Mouse (Mus musculus): ENCODE data around the gene Il4.

DNA sequence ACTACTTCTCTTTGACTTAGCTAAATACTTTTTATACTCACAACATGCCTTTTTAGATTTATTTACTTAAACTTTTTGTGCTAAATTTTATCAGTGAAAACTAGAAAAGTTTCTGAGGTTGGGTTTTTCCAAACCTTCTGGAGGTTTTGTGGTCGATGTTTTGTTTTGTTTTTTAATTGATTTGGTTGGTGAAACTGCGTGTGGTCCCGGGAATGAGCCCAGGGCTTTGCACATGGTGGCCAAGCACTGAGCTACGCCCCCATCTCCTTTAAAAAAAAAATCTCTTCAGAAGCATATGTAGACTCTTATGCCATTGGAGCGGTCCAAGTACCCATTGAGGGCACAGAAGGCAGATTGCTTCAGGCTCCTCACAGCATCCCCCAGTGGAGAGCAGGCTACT is 27.4 kb downstream of the Il4 start:
- TF ChIP-seq CTCF (IDR thresholded peaks at IDR 0.05; ENCODE audit: extremely low read depth, insufficient read length, insufficient replicate concordance, low read depth, low read length) (no peak), POLR2A (IDR thresholded peaks at IDR 0.05; ENCODE audit: low read depth, low read length) (no peak)

Measured in small intestine, adult 2 months (tissue).